Mouse (Mus musculus) cerebellum, adult 2 months (tissue): ENCODE measurements at regions not wholly inside any gene's neighbourhood (a gene's known extent, or its start where the extent isn't known, plus 50 kb on each side); places are given as distances from the start of the nearest gene placed in this dataset.

Experiments
- DNase-seq, 2 experiments: peaks; one replicate each; pipeline ENCODE4 v3.0.0; 2021
- H3K27ac ChIP-seq: fragments of 200-500 bp; 2 replicates; pipeline ENCODE4 v1.5.1; 2012; ENCODE audit warnings: low read length, control low read depth, inconsistent platforms; ENCODE audit not compliant: insufficient read depth
- H3K27me3 ChIP-seq: fragments of 200-500 bp; 2 replicates; pipeline ENCODE4 v1.6.1; 2012; ENCODE audit warnings: inconsistent platforms, mild to moderate bottlenecking, low read length, moderate library complexity; ENCODE audit not compliant: control insufficient read depth, insufficient read depth
- H3K4me1 ChIP-seq: fragments of 200-500 bp; 2 replicates; pipeline ENCODE4 v1.6.1; 2011; ENCODE audit warnings: low read length; ENCODE audit not compliant: control insufficient read depth, insufficient read depth
- H3K4me3 ChIP-seq: fragments of 200-500 bp; replicated peaks from 2 replicates; pipeline ENCODE3; 2011; ENCODE audit warnings: mild to moderate bottlenecking, low read depth, low read length, control low read depth; ENCODE audit not compliant: insufficient read depth
- CTCF ChIP-seq: fragments of 200-500 bp; IDR thresholded peaks from 2 replicates; pipeline ENCODE4 v1.5.1; 2011; ENCODE audit warnings: low read depth, mild to moderate bottlenecking, control low read depth, low read length, moderate library complexity, borderline replicate concordance; ENCODE audit not compliant: insufficient read depth
- POLR2A ChIP-seq: fragments of 200-500 bp; IDR thresholded peaks from 2 replicates; pipeline ENCODE4 v1.6.1; 2011; ENCODE audit warnings: low read length, control low read depth, borderline replicate concordance; ENCODE audit not compliant: insufficient read depth
- WGBS: fragments of 180-500 bp; shearing (Covaris S2); methylation state at CpG from one replicate; pipeline ENCODE4 v1.1.7; 2018; 5-methylcytosine and 5-hydroxymethylcytosine counted together

- no peaks in the 10 kb centered on the region for H3K27me3 ChIP-seq
- DNase-seq, result no peak
- TF ChIP-seq CTCF (no peak), POLR2A (no peak)
- no peak overlapping the region for H3K27ac ChIP-seq
- H3K4me1 ChIP-seq, result no peaks in the 10 kb centered on the region
- no peak overlapping the region for H3K4me3 ChIP-seq
- WGBS, result 7% methylated on average over 3 of the region's 3 CpGs
Observed at GRCm38 (mm10) chr17:15895968-15896367, 65.1 kb upstream of the Rgmb start.

- H3K4me3 ChIP-seq, result no peak overlapping the region
- 15% methylated on average over 4 of the region's 4 CpGs for WGBS
- H3K27me3 ChIP-seq, result no peaks in the 10 kb centered on the region
- no peak for TF ChIP-seq POLR2A
- TF ChIP-seq CTCF, result no peak
- no peak overlapping the region for H3K27ac ChIP-seq
- DNase-seq, result no peak
- no peaks in the 10 kb centered on the region for H3K4me1 ChIP-seq
Observed at GRCm38 (mm10) chr17:15891896-15892675, 61.2 kb upstream of the Rgmb start.

GRCm38 (mm10) chr17:15890595-15891140, 59.8 kb upstream of the Rgmb start:
- H3K4me3 ChIP-seq, result no peak overlapping the region
- no peak overlapping the region for H3K27ac ChIP-seq
- no peaks in the 10 kb centered on the region for H3K4me1 ChIP-seq
- H3K27me3 ChIP-seq, result no peaks in the 10 kb centered on the region
- TF ChIP-seq POLR2A, result no peak
- no peak for TF ChIP-seq CTCF
- DNase-seq, result no peak
- WGBS, result 95% methylated on average over 4 of the region's 4 CpGs

- TF ChIP-seq POLR2A (no peak), CTCF (no peak)
- no peaks in the 10 kb centered on the region for H3K27me3 ChIP-seq
- no peak for DNase-seq
- no peak overlapping the region for H3K4me3 ChIP-seq
- 84% methylated on average over 7 of the region's 7 CpGs for WGBS
- no peak overlapping the region for H3K27ac ChIP-seq
- H3K4me1 ChIP-seq, result no peaks in the 10 kb centered on the region
Observed at GRCm38 (mm10) chr17:15882803-15883202, 52.0 kb upstream of the Rgmb start.

- no peak for DNase-seq
Observed at GRCm38 (mm10) chr17:15882245-15882644, 51.4 kb upstream of the Rgmb start.

More at GRCm38 (mm10) chr17:15882245-15882644, 51.4 kb upstream of the Rgmb start:
- no peak overlapping the region for H3K4me3 ChIP-seq
- WGBS, result 95% methylated on average over 2 of the region's 2 CpGs
- no peaks in the 10 kb centered on the region for H3K27me3 ChIP-seq
- H3K4me1 ChIP-seq, result no peaks in the 10 kb centered on the region
- no peak for TF ChIP-seq POLR2A
- TF ChIP-seq CTCF, result no peak
- no peak overlapping the region for H3K27ac ChIP-seq
